Comparison of ENCODE assay signal across 13 mouse cellular contexts in genomic region chr7:81004556-81005079, GRCm38 (mm10). TPM values are rescaled to one million over a fixed set of nuclear protein-coding genes. Genes with fewer than 3 reads are reported as not detected.
DNase-seq lines count a peak whose midpoint lies in the region; ATAC-seq and TF ChIP-seq lines count a peak whose summit lies in the region.
"Had no signal": no experiment of that assay in that cellular context is flagged by ENCODE, and none has a peak within 500 bp of the region (broad histone marks: within the 10 kb centered on the region; RNA-seq: fewer than 3 reads in every experiment).

No protein-coding gene starts in this region.

- H3K4me1 ChIP-seq in spleen, adult 2 months (ENCODE audit: control insufficient read depth, insufficient read depth, insufficient read length), result peaks cover 57% of the 10 kb centered on the region
- peaks cover 7% of the 10 kb centered on the region; the same call in 1 of the 2 replicates for H3K4me1 ChIP-seq in bone marrow, adult 2 months (ENCODE audit: control insufficient read depth, insufficient read depth, low read length)
- H3K4me1 ChIP-seq in liver, embryonic 14.5 days (replicated peaks; ENCODE audit: control insufficient read depth in 2 of 2, insufficient read depth in 2 of 2, low read length in 1 of 2), result peaks cover 32 to 39% of the 10 kb centered on the region in 2 experiments
- H3K4me1 ChIP-seq in neural tube, embryonic 15.5 days, result peaks cover 4% of the 10 kb centered on the region

- peak; percentile 81 for TF ChIP-seq EP300 in liver, embryonic 14.5 days (IDR thresholded peaks at IDR 0.05; ENCODE audit: low read depth)

- no peak overlapping the region for H3K4me3 ChIP-seq in spleen, adult 2 months (ENCODE audit: extremely low read depth, insufficient read depth, insufficient read length)
- H3K4me3 ChIP-seq in bone marrow, adult 2 months (replicated peaks; ENCODE audit: control insufficient read depth, low read depth, low read length), result no peak overlapping the region
- H3K4me3 ChIP-seq in liver, embryonic 14.5 days (ENCODE audit: insufficient read depth in 1 of 2, low read depth in 2 of 2, low read length in 2 of 2), result no peak overlapping the region
- H3K4me3 ChIP-seq in neural tube, embryonic 15.5 days (replicated peaks), result no peak overlapping the region
- H3K4me3 ChIP-seq: lung, embryonic 15.5 days had no signal

- ATAC-seq in liver, embryonic 14.5 days (ENCODE audit: insufficient read depth), result peak; percentile 90
- ATAC-seq in neural tube, embryonic 15.5 days (ENCODE audit: low FRiP score), result no peak
- ATAC-seq: forebrain, embryonic 16.5 days had no signal

- peak in 1 of 2 experiments; percentile 23 for DNase-seq in spleen, adult 2 months (ENCODE audit: low read depth in 1 of 2, low spot score in 2 of 2)
- DNase-seq in spleen, postnatal 10 days (ENCODE audit: low spot score in 2 of 2), result no peak
- peak in 2 of 3 experiments; percentile 48 to 70 for DNase-seq in liver, embryonic 14.5 days (ENCODE audit: low read depth in 3 of 3, low spot score in 3 of 3)
- peak; percentile 67 for DNase-seq in splenic B cell, adult 2 months (ENCODE audit: low read depth, low spot score)
- no peak for DNase-seq in heart, adult 18-20 months
- no peak for DNase-seq in cerebellum, adult 9-11 months
- DNase-seq: cerebellum, postnatal 25 days; gastrocnemius, postnatal 25 days; heart, postnatal 10 days had no signal

- WGBS in spleen, adult 2 months, result 4% methylated on average over 3 of the region's 3 CpGs
- 2% methylated on average over 3 of the region's 3 CpGs for WGBS in bone marrow, adult 2 months
- 15% methylated on average over 3 of the region's 3 CpGs for WGBS in liver, embryonic 14.5 days (ENCODE audit: insufficient replicate concordance)
- 79% methylated on average over 3 of the region's 3 CpGs for WGBS in neural tube, embryonic 15.5 days

- TF ChIP-seq POLR2A in spleen, adult 2 months (IDR thresholded peaks at IDR 0.05; ENCODE audit: low read depth, low read length), result no peak
- TF ChIP-seq POLR2A in bone marrow, adult 2 months (IDR thresholded peaks at IDR 0.05; ENCODE audit: borderline replicate concordance, control insufficient read depth, low read depth, low read length), result no peak

- no peaks in the 10 kb centered on the region for H3K27me3 ChIP-seq in spleen, adult 2 months (ENCODE audit: control insufficient read depth, insufficient read depth, low read length)
- H3K27me3 ChIP-seq in liver, embryonic 14.5 days (ENCODE audit: control insufficient read depth, insufficient read depth, low read length), result no peaks in the 10 kb centered on the region
- no peaks in the 10 kb centered on the region for H3K27me3 ChIP-seq in splenic B cell, adult 2 months (ENCODE audit: control insufficient read depth, insufficient read depth, low read length, poor library complexity, severe bottlenecking)
- H3K27me3 ChIP-seq in neural tube, embryonic 15.5 days (replicated peaks), result no peaks in the 10 kb centered on the region
- H3K27me3 ChIP-seq: lung, embryonic 15.5 days had no signal

- no peak for TF ChIP-seq CTCF in spleen, adult 2 months (IDR thresholded peaks at IDR 0.05; ENCODE audit: extremely low read depth, insufficient read depth, insufficient read length, insufficient replicate concordance)
- TF ChIP-seq CTCF in bone marrow, adult 2 months (IDR thresholded peaks at IDR 0.05; ENCODE audit: control insufficient read depth, insufficient read depth, low read length), result no peak
- TF ChIP-seq CTCF in liver, embryonic 14.5 days (IDR thresholded peaks at IDR 0.05; ENCODE audit: low read depth), result no peak

- H3K4me2 ChIP-seq in liver, embryonic 14.5 days (ENCODE audit: low read depth), result peak overlapping the region; percentile 36
- no peak overlapping the region for H3K4me2 ChIP-seq in neural tube, embryonic 15.5 days
- H3K4me2 ChIP-seq: lung, embryonic 15.5 days had no signal

- H3K9ac ChIP-seq in liver, embryonic 14.5 days (replicated peaks), result peak overlapping the region; percentile 18; the same call in 1 of the 2 replicates
- no peak overlapping the region for H3K9ac ChIP-seq in neural tube, embryonic 15.5 days (replicated peaks)
- H3K9ac ChIP-seq: lung, embryonic 15.5 days had no signal

- peak overlapping the region; percentile 35 for H3K27ac ChIP-seq in spleen, adult 2 months (ENCODE audit: insufficient read depth, low read length)
- peak overlapping the region; percentile 26; the same call in 1 of the 2 replicates for H3K27ac ChIP-seq in bone marrow, adult 2 months (ENCODE audit: control insufficient read depth, insufficient read depth, low read depth, low read length, poor library complexity)
- peak overlapping the region; percentile 77 for H3K27ac ChIP-seq in liver, embryonic 14.5 days
- no peak overlapping the region for H3K27ac ChIP-seq in neural tube, embryonic 15.5 days (replicated peaks)
- H3K27ac ChIP-seq: lung, embryonic 15.5 days had no signal

- no peaks in the 10 kb centered on the region for H3K9me3 ChIP-seq in liver, embryonic 14.5 days (ENCODE audit: control insufficient read depth, low read length)
- no peaks in the 10 kb centered on the region for H3K9me3 ChIP-seq in neural tube, embryonic 15.5 days (replicated peaks)
- H3K9me3 ChIP-seq: lung, embryonic 15.5 days had no signal

- peaks cover 1% of the 10 kb centered on the region for H3K36me3 ChIP-seq in spleen, adult 2 months (ENCODE audit: control insufficient read depth, insufficient read depth, low read length)
- peaks cover 4% of the 10 kb centered on the region for H3K36me3 ChIP-seq in liver, embryonic 14.5 days (replicated peaks; ENCODE audit: control insufficient read depth, insufficient read depth, low read depth)
- H3K36me3 ChIP-seq in splenic B cell, adult 2 months (ENCODE audit: control insufficient read depth, insufficient read depth, low read length, poor library complexity, severe bottlenecking), result 0 out of 2 replicates have a peak, but pooled peaks cover 1% of the 10 kb centered on the region
- 0 out of 2 replicates have a peak, but pooled peaks cover 3% of the 10 kb centered on the region for H3K36me3 ChIP-seq in neural tube, embryonic 15.5 days
- H3K36me3 ChIP-seq: lung, embryonic 15.5 days had no signal

RNA-seq across cellular contexts. Expression of gene Zfp592, which starts 11.1 kb away (rescaled TPM):
- 24.7 and 28.1 TPM in 2 replicates for polyA plus RNA-seq in spleen, adult 2 months (2012; rRNA removed)
- 13.7 and 24.7 TPM in 2 replicates for polyA plus RNA-seq in bone marrow, adult 2 months (2011; ENCODE audit: insufficient read depth, insufficient read length, low replicate concordance, missing spikeins)
- polyA plus RNA-seq in liver, embryonic 14.5 days (2012; rRNA removed), result 8.3 and 11.3 TPM in 2 replicates
- 6.4 and 6.6 TPM in 2 replicates for polyA plus RNA-seq in liver, embryonic 14.5 days (2014; fragmentation: Nextera tagmentation; extraction: Ambion mirVana)
- 10 to 100 TPM; 14.3 to 18.4 TPM for total RNA-seq in heart, adult 18-20 months (2021)
- 9.9 and 10.0 TPM in 2 replicates for polyA plus RNA-seq in neural tube, embryonic 15.5 days (2015; fragmentation: Nextera tagmentation; extraction: Ambion mirVana)

RNA-seq across cellular contexts. Expression of gene Alpk3, which starts 52.8 kb away (rescaled TPM):
- 0.12 TPM in 2 replicates for polyA plus RNA-seq in spleen, adult 2 months (2012; rRNA removed)
- 0.22 TPM in 1 of 2 replicates, not detected in the other for polyA plus RNA-seq in bone marrow, adult 2 months (2011; ENCODE audit: insufficient read depth, insufficient read length, low replicate concordance, missing spikeins)
- 0.03 and 0.04 TPM in 2 replicates for polyA plus RNA-seq in liver, embryonic 14.5 days (2012; rRNA removed)
- polyA plus RNA-seq in liver, embryonic 14.5 days (2014; fragmentation: Nextera tagmentation; extraction: Ambion mirVana), result 0.03 and 0.08 TPM in 2 replicates
- 100 to 1,000 TPM; 112 to 119 TPM for total RNA-seq in heart, adult 18-20 months (2021)
- 0.47 and 0.49 TPM in 2 replicates for polyA plus RNA-seq in neural tube, embryonic 15.5 days (2015; fragmentation: Nextera tagmentation; extraction: Ambion mirVana)

RNA-seq across cellular contexts. Expression of gene Sec11a, which starts 57.0 kb away (rescaled TPM):
- polyA plus RNA-seq in spleen, adult 2 months (2012; rRNA removed), result 36.9 and 45.3 TPM in 2 replicates
- polyA plus RNA-seq in bone marrow, adult 2 months (2011; ENCODE audit: insufficient read depth, insufficient read length, low replicate concordance, missing spikeins), result 44.5 and 47.9 TPM in 2 replicates
- polyA plus RNA-seq in liver, embryonic 14.5 days (2012; rRNA removed), result 50.0 and 51.0 TPM in 2 replicates
- polyA plus RNA-seq in liver, embryonic 14.5 days (2014; fragmentation: Nextera tagmentation; extraction: Ambion mirVana), result 89.0 and 90.4 TPM in 2 replicates
- total RNA-seq in heart, adult 18-20 months (2021), result 10 to 100 TPM; 49.2 to 51.6 TPM
- polyA plus RNA-seq in neural tube, embryonic 15.5 days (2015; fragmentation: Nextera tagmentation; extraction: Ambion mirVana), result 145 and 160 TPM in 2 replicates

Comparison
In these comparisons a context has a peak if more than half of its experiments do, and no peak if none do; other contexts are left out.
1. DNase-seq: peak in liver, embryonic 14.5 days (2 of 3) and splenic B cell, adult 2 months (single experiment); none in spleen, postnatal 10 days (0 of 2), heart, adult 18-20 months (0 of 2) and cerebellum, adult 9-11 months (single experiment).